Mouse (Mus musculus) liver, embryonic 12.5 days (tissue): ENCODE results near the gene Brat1. TPM values are rescaled to one million over a fixed set of nuclear protein-coding genes. Genes with fewer than 3 reads are reported as not detected.

ENCODE experiments used
- ATAC-seq: fragments of 200-750 bp; cut with Nextera tagmentation; 2 replicates; pipeline ENCODE4 v1.8.0; 2017; ENCODE audit warnings: moderate number of reproducible peaks, mild to moderate bottlenecking, moderate library complexity
- H3K27ac ChIP-seq: fragments of 300-500 bp; sonication (generic); 2 replicates; pipeline ENCODE4 v1.5.1; 2016; ENCODE audit warnings: mild to moderate bottlenecking
- H3K27me3 ChIP-seq: fragments of 300-500 bp; sonication (generic); replicated peaks from 2 replicates; pipeline ENCODE4 v1.6.1; 2016; ENCODE audit warnings: mild to moderate bottlenecking, moderate library complexity
- H3K36me3 ChIP-seq: fragments of 300-500 bp; sonication (generic); 2 replicates; pipeline ENCODE4 v1.6.1; 2016; ENCODE audit warnings: mild to moderate bottlenecking, moderate library complexity
- H3K4me1 ChIP-seq: fragments of 300-500 bp; sonication (generic); 2 replicates; pipeline ENCODE4 v1.6.1; 2016
- H3K4me2 ChIP-seq: fragments of 300-500 bp; sonication (generic); 2 replicates; pipeline ENCODE4 v1.6.1; 2016; ENCODE audit warnings: mild to moderate bottlenecking, moderate library complexity
- H3K4me3 ChIP-seq: fragments of 300-500 bp; sonication (generic); 2 replicates; pipeline ENCODE4 v1.5.1; 2016; ENCODE audit warnings: mild to moderate bottlenecking, moderate library complexity
- H3K9ac ChIP-seq: fragments of 300-500 bp; sonication (generic); 2 replicates; pipeline ENCODE4 v1.6.1; 2016; ENCODE audit warnings: mild to moderate bottlenecking, moderate library complexity
- H3K9me3 ChIP-seq: fragments of 300-500 bp; sonication (generic); replicated peaks from 2 replicates; pipeline ENCODE4 v1.6.1; 2016; ENCODE audit warnings: mild to moderate bottlenecking, moderate library complexity
- WGBS: fragments of 180-500 bp; shearing (Covaris S2); methylation state at CpG from one replicate; pipeline ENCODE4 v1.1.7; 2016; ENCODE audit not compliant: insufficient replicate concordance; 5-methylcytosine and 5-hydroxymethylcytosine counted together
- polyA plus RNA-seq: library from polyadenylated mRNA; unstranded; fragments of >200 nt; fragmentation: Nextera tagmentation; extraction: Ambion mirVana; gene quantifications from 2 replicates; pipeline ENCODE4 v1.2.1, GENCODE M21; 2016

Brat1 gene
- polyA plus RNA-seq, 1 experiment from 2014 or later, result 12.2 TPM

DNA sequence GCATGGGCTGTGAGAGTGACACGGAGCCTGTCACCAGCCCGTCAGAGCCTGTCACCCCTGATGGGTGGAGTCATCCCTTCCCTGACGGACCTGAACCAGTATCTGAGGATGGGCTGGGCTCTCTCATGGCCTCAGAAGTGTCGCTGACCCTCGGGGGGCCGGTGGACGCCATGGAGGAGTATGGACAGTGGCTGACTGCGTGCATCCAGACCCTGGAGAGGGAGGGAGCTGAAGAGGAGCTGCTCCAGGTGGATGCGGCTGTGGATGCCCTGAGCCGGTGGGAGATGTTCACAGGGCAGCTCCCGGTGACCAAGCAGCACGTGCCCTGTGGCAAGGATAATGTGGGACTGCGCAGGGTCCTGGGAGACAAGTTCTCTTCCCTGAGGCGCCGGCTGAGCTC is 47.2 kb downstream of the Brat1 start:
- H3K4me1 ChIP-seq, result peaks cover 11% of the 10 kb centered on the region
- WGBS, result 79% methylated on average over 15 of the region's 15 CpGs
- H3K27ac ChIP-seq, result no peak overlapping the region
- H3K4me2 ChIP-seq, result no peak overlapping the region
- no peak overlapping the region for H3K9ac ChIP-seq
- 0 out of 2 replicates have a peak, but pooled peaks cover 3% of the 10 kb centered on the region for H3K36me3 ChIP-seq
- H3K9me3 ChIP-seq, result peaks cover 6% of the 10 kb centered on the region
- H3K4me3 ChIP-seq, result no peak overlapping the region
- H3K27me3 ChIP-seq, result no peaks in the 10 kb centered on the region
- ATAC-seq, result no peak

DNA sequence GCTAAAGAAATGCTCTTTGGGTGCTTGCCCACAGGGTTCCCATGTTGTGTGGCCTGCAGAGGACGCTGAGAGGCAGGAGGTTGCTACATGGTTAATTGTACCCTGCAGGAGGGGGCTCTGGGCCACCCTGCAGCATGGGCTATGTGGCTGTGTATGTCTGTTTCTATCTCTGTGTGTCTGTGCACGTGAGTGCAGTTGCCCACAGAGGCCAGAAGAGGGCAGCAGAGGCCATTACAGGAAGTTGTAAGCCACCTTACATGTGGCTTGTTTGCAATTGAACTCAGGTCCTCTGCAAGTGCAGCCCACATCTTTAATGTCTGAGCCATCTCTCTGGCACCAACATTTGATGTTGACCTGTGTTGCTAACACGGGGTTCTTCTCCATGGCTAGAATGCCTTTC is 47.8 kb downstream of the Brat1 start:
- no peaks in the 10 kb centered on the region for H3K27me3 ChIP-seq
- ATAC-seq, result no peak
- no peak overlapping the region for H3K27ac ChIP-seq
- H3K4me1 ChIP-seq, result peaks cover 11% of the 10 kb centered on the region
- no peak overlapping the region for H3K4me3 ChIP-seq
- no peak overlapping the region for H3K4me2 ChIP-seq
- H3K9ac ChIP-seq, result no peak overlapping the region
- peaks cover 6% of the 10 kb centered on the region for H3K9me3 ChIP-seq
- WGBS, result 86% methylated on average over 3 of the region's 3 CpGs
- H3K36me3 ChIP-seq, result peaks cover 5% of the 10 kb centered on the region; the same call in 1 of the 2 replicates

DNA sequence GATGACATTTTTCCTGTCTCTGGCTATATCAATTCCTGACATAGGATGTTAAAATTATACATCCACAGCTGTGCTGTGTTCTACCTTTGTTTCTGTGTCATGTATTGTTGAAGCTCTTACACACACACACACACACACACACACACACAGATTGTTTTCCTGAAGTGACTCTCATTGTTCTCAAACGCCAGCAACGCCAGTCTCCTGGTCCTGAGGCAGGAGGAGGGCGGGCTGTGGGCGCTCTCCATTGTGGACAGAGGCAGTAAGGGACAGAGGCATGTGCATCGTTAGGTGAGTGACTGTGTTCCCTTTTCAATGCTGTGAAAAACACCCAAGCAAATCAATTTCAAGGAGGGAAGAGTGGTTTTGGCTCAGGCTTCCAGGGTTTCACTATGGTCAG is 48.4 kb downstream of the Brat1 start:
- no peak for ATAC-seq
- WGBS, result 73% methylated on average over 5 of the region's 5 CpGs
- peaks cover 11% of the 10 kb centered on the region for H3K4me1 ChIP-seq
- H3K27me3 ChIP-seq, result no peaks in the 10 kb centered on the region
- H3K4me2 ChIP-seq, result no peak overlapping the region
- no peak overlapping the region for H3K9ac ChIP-seq
- peaks cover 6% of the 10 kb centered on the region for H3K9me3 ChIP-seq
- no peak overlapping the region for H3K4me3 ChIP-seq
- H3K27ac ChIP-seq, result no peak overlapping the region
- peaks cover 11% of the 10 kb centered on the region for H3K36me3 ChIP-seq

DNA sequence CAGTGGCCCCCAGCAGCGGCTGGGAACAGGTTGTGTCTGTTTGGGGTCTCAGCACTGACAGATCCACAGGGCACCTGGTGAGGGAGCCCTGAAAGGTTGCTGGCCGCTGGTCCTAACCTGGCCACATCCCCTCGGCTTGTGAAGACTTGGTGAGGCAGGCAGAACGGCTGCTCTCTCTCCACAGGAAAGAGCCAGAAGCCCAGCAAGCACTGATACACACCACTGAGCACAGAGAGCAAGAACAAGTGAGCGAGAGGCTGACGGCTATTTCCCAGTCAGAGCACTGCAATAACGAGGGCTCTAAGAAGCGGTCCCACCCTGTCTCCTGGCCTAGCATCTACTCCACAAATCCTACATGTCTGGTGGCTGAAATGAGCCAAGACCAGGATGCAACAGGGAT is 54.1 kb downstream of the Brat1 start:
- 82% methylated on average over 8 of the region's 8 CpGs for WGBS
- peaks cover 6% of the 10 kb centered on the region; the same call in 1 of the 2 replicates for H3K4me1 ChIP-seq
- no peak for ATAC-seq
- H3K9ac ChIP-seq, result no peak overlapping the region
- H3K4me3 ChIP-seq, result no peak overlapping the region
- no peaks in the 10 kb centered on the region for H3K27me3 ChIP-seq
- peaks cover 49% of the 10 kb centered on the region for H3K36me3 ChIP-seq
- H3K9me3 ChIP-seq, result no peaks in the 10 kb centered on the region
- H3K27ac ChIP-seq, result no peak overlapping the region
- no peak overlapping the region for H3K4me2 ChIP-seq

DNA sequence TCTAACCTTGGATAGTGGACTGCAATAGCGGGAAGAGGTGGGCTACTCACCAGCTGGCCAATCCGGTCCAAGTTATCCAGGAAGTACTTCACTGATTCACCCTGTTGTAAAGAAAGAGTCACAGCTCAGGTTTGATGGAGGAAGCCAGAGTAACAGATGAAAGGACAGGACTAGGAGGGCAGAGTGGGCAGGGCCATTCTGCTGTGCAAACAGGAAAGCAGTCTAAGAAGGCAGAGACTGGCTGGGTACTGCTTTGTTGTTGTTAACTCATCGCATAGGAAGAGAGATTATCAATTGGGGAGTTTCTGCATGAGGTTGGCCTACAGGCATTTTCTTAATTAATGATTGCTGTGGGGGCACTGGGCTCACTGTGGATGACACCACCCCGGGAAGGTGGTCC is 57.7 kb downstream of the Brat1 start:
- ATAC-seq, result no peak
- H3K9me3 ChIP-seq, result no peaks in the 10 kb centered on the region
- H3K4me3 ChIP-seq, result no peak overlapping the region
- WGBS, result 80% methylated on average over 4 of the region's 4 CpGs
- no peaks in the 10 kb centered on the region for H3K27me3 ChIP-seq
- peaks cover 53% of the 10 kb centered on the region for H3K36me3 ChIP-seq
- H3K4me2 ChIP-seq, result no peak overlapping the region
- H3K4me1 ChIP-seq, result peaks cover 29% of the 10 kb centered on the region
- H3K9ac ChIP-seq, result no peak overlapping the region
- H3K27ac ChIP-seq, result no peak overlapping the region

DNA sequence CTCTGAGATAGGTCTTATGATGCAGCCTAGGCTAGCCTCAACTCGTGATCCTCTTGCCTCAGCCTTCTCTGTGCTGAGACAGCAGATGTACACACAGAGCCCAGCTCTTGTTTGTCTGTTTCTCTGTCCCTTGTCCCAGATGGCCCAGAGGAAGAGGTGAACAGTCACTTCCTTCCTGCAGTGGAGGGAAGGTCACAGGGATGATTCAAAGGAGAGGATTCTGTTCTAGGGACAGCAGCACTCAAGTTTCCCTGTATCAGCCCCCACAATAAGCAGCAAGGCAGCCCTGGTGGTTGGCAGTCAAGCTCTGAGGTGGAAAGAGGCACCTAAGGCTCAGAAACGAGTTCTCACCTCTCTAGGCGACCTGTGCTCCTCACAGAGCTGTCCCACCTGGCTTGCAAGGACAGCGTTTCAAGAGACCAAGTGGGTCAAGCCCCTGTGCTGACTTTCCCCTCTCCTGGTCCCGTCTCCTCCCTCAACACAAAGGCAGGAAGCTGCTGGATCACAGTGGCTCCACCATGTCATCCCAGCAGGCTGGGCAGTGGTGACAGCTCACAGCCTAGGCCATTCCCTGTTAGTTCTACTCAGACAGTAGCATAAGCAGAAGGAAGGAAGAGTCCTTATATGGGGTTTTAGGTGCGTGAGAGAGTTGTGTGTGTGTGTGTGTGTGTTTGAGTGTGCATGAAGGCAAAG is 60.3 kb downstream of the Brat1 start:
- WGBS, result 39% methylated on average over 6 of the region's 6 CpGs
- Histone ChIP-seq H3K9ac (no peak overlapping the region), H3K4me1 (peaks cover 47% of the 10 kb centered on the region), H3K4me2 (no peak overlapping the region), H3K27ac (peak overlapping the region; percentile 62), H3K4me3 (no peak overlapping the region), H3K27me3 (no peaks in the 10 kb centered on the region), H3K36me3 (peaks cover 28% of the 10 kb centered on the region), H3K9me3 (no peaks in the 10 kb centered on the region)
- no peak for ATAC-seq

DNA sequence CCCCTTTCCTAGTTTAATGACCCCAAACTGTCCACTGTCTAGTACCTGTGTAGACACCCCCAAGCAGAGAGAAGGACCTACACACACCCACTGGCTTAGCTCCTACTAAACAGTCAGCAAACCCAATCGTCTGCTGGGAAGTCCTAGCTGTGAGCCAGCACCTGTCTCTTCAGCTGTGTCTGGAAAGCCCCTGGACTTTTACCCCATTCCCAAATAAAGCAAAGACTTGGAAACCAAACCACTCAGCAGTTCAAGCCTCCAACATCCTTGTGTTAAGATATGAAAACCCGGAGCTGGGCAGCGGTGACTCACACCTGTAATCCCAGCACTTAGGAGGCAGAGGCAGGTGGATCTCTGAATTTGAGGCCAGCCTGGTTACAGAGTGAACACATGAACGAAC is 61.8 kb downstream of the Brat1 start:
- WGBS, result 71% methylated on average over 4 of the region's 4 CpGs
- Histone ChIP-seq H3K9me3 (no peaks in the 10 kb centered on the region), H3K4me3 (no peak overlapping the region), H3K4me2 (no peak overlapping the region), H3K9ac (no peak overlapping the region), H3K36me3 (peaks cover 15% of the 10 kb centered on the region), H3K27ac (0 out of 2 replicates have a peak overlapping the region, but pooled peaks have one; percentile 13), H3K27me3 (no peaks in the 10 kb centered on the region), H3K4me1 (peaks cover 54% of the 10 kb centered on the region)
- no peak for ATAC-seq

DNA sequence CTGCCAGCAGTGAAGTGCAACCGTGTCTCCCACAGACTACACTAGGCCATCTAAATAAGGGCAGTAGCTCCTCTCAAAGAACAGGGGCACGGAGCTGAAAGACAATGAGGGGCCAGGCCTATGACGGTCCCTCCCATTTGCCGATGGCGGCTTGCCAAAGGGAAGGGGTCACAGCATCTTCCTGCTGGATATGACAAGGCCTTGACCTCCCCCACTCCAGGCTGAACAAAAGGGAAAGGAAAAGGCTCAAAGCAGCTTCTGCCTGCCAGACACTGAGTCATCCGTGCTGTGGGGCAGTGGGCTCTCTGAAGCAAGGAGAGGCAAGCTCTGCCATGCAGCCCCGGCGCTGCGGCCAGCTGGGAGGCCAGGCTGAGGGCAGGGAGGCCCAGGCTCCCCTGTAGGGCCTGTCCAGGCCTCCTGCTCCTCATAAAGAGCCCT is 62.9 kb downstream of the Brat1 start:
- Histone ChIP-seq H3K27ac (peak overlapping the region; percentile 76), H3K4me1 (peaks cover 65% of the 10 kb centered on the region), H3K9me3 (no peaks in the 10 kb centered on the region), H3K27me3 (no peaks in the 10 kb centered on the region), H3K4me2 (0 out of 2 replicates have a peak overlapping the region, but pooled peaks have one; percentile 13), H3K9ac (no peak overlapping the region), H3K4me3 (no peak overlapping the region), H3K36me3 (peaks cover 5% of the 10 kb centered on the region; the same call in 1 of the 2 replicates)
- WGBS, result 30% methylated on average over 9 of the region's 9 CpGs
- ATAC-seq, result peak; percentile 45

DNA sequence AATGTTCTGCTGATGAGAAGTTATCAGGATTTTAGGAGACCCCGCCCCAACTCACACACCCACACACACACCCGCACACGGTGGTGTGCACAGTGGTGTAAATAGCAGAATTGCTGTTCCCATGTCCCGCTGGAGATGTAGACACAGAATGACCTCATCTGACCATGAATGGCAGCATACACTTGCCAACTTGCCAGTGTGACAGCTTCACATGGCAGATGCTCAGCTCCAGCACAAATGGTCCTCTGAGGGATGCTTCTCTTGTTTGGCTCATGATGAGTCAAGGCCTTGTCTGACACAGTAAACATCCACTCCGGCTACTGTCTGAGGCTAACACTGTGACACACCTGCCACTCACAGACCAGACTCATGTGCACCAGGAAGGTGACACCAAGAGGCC is 63.5 kb downstream of the Brat1 start:
- H3K9ac ChIP-seq, result no peak overlapping the region
- H3K9me3 ChIP-seq, result no peaks in the 10 kb centered on the region
- H3K27ac ChIP-seq, result peak overlapping the region; percentile 76
- H3K4me2 ChIP-seq, result no peak overlapping the region
- peak; percentile 25 for ATAC-seq
- H3K27me3 ChIP-seq, result no peaks in the 10 kb centered on the region
- H3K4me3 ChIP-seq, result no peak overlapping the region
- peaks cover 5% of the 10 kb centered on the region; the same call in 1 of the 2 replicates for H3K36me3 ChIP-seq
- 38% methylated on average over 5 of the region's 5 CpGs for WGBS
- H3K4me1 ChIP-seq, result peaks cover 70% of the 10 kb centered on the region

Other genes starting within 250 kb of the Brat1 start
- gene Chst12, start 199.5 kb upstream of the Brat1 start, polyA plus RNA-seq, result 12.4 TPM in 2 replicates
- 6.3 and 7.8 TPM in 2 replicates for gene Grifin, start 139.9 kb upstream of the Brat1 start, polyA plus RNA-seq
- gene Lfng, start 97.7 kb upstream of the Brat1 start, polyA plus RNA-seq, result 7.4 and 8.3 TPM in 2 replicates
- gene Ttyh3, start 56.0 kb upstream of the Brat1 start, polyA plus RNA-seq, result 13.0 and 15.6 TPM in 2 replicates
- gene Iqce, start 2.6 kb upstream of the Brat1 start, polyA plus RNA-seq, result 7.0 and 7.9 TPM in 2 replicates
- gene Amz1, start 19.1 kb downstream of the Brat1 start, polyA plus RNA-seq, result 0.99 and 1.2 TPM in 2 replicates
- gene Gna12, start 125.4 kb downstream of the Brat1 start, polyA plus RNA-seq, result 33.8 TPM in 2 replicates